Mouse (Mus musculus) testis, adult 2 months (tissue): Measurements from ENCODE around the gene Mks1. TPM values are rescaled to one million over a fixed set of nuclear protein-coding genes. Genes with fewer than 3 reads are reported as not detected.

Source experiments
- H3K27ac ChIP-seq: fragments of 200-500 bp; 2 replicates; pipeline ENCODE4 v1.5.1; 2012; ENCODE audit warnings: low read depth, low read length; ENCODE audit not compliant: control insufficient read depth, insufficient read depth
- H3K27me3 ChIP-seq: fragments of 200-500 bp; 2 replicates; pipeline ENCODE4 v1.6.1; 2012; ENCODE audit warnings: mild to moderate bottlenecking, low read length, moderate library complexity; ENCODE audit not compliant: control insufficient read depth, insufficient read depth
- H3K36me3 ChIP-seq: fragments of 200-500 bp; 2 replicates; pipeline ENCODE4 v1.6.1; 2012; ENCODE audit warnings: mild to moderate bottlenecking, low read length; ENCODE audit not compliant: control insufficient read depth, insufficient read depth
- H3K4me1 ChIP-seq: fragments of 200-500 bp; 2 replicates; pipeline ENCODE4 v1.6.1; 2012; ENCODE audit warnings: low read length; ENCODE audit not compliant: control insufficient read depth, insufficient read depth
- H3K4me3 ChIP-seq: fragments of 200-500 bp; 2 replicates; pipeline ENCODE4 v1.5.1; 2012; ENCODE audit warnings: low read depth, mild to moderate bottlenecking, low read length, moderate library complexity, mixed read lengths; ENCODE audit not compliant: control insufficient read depth
- CTCF ChIP-seq: fragments of 200-500 bp; IDR thresholded peaks from 2 replicates; pipeline ENCODE4 v1.5.1; 2012; ENCODE audit warnings: low read depth, mild to moderate bottlenecking, inconsistent platforms, low read length, moderate library complexity; ENCODE audit not compliant: control insufficient read depth, insufficient read depth, insufficient replicate concordance
- POLR2A ChIP-seq: fragments of 200-500 bp; IDR thresholded peaks from 2 replicates; pipeline ENCODE4 v1.6.1; 2012; ENCODE audit warnings: low read depth, mild to moderate bottlenecking, inconsistent platforms, low read length, moderate library complexity; ENCODE audit not compliant: control insufficient read depth
- polyA plus RNA-seq: library from polyadenylated mRNA; depleted of rRNA; stranded (reverse); fragments of >200 nt; gene quantifications from 2 replicates; pipeline ENCODE4 v1.2.3, GENCODE M21; 2012; rRNA removed

Gene Mks1
- polyA plus RNA-seq, 1 experiment = 19.0 TPM

DNA sequence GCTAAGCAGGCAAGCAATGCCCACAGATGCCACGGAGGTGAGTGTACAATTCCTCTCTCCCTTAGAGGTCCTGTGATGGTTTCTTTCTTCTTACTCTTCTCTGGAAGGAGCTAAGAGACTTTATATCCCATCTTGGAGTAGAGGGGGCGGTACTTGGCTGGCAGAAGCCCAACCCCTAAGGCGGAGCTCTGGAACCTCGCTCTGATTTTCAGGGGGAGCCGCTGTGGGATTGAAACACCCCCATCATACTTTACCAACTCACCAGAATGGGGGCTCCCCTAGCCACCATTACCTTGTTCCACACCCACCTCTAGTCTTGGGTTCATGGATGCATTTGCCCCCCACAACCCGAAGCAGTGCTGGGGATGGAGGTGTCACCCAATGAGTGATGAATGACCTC is 22.4 kb downstream of the Mks1 start, which contains the start of gene Epx:
Epx (minus strand) TSS at position 101 of the 400 bp plus-strand sequence.
- Histone ChIP-seq H3K4me3 (no peak within 1 kb of the TSS), H3K27ac (no peak within 1 kb of the TSS), H3K36me3 (no peaks in the 10 kb centered on the region), H3K4me1 (no peaks in the 10 kb centered on the region), H3K27me3 (no peaks in the 10 kb centered on the region)
- TF ChIP-seq POLR2A = no peak
- TF ChIP-seq CTCF = no peak

DNA sequence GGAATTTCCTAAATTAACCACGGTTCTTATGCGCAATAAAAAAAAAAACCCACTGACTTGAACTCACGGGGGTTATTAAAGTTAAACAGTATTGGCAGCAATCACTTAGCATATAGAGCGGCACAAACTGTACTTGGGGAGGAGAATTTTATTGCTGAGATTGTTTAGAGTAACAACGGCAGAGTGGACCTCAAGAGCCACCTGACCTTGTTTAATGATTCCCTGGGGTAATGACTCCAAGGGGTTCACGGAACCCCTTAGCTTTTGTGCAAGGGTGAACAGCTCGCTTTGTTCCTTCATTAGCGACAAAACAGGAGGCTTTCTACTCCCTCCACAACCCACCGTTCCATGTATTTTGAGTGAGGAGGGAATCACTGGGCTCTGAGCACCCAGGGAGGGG is 26.8 kb downstream of the Mks1 start:
- Histone ChIP-seq H3K4me3 (no peak overlapping the region), H3K27me3 (no peaks in the 10 kb centered on the region), H3K27ac (no peak overlapping the region), H3K4me1 (no peaks in the 10 kb centered on the region), H3K36me3 (no peaks in the 10 kb centered on the region)
- TF ChIP-seq POLR2A = no peak
- no peak for TF ChIP-seq CTCF

DNA sequence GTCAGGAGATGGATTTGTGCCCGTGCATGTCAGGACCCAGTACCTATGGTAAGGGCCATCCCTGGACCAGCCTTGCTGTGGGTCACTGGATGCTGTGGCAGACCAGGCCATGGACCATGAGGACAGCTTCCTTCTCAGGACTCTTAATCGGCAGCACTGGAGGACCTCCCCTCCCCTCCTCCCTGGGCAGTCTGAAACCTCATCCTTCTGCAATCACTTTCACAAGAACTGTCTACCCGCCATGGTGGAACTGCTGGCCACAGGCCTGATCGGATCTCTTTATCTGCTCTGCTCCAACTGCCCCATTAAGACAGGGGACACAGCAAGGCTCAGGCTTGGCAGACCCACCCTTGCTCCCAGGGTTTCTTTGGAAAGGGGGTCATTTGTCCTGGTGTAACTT is 28.7 kb downstream of the Mks1 start:
- H3K36me3 ChIP-seq = no peaks in the 10 kb centered on the region
- H3K4me1 ChIP-seq = no peaks in the 10 kb centered on the region
- TF ChIP-seq POLR2A (no peak), CTCF (no peak)
- no peaks in the 10 kb centered on the region for H3K27me3 ChIP-seq
- no peak overlapping the region for H3K27ac ChIP-seq
- no peak overlapping the region for H3K4me3 ChIP-seq

DNA sequence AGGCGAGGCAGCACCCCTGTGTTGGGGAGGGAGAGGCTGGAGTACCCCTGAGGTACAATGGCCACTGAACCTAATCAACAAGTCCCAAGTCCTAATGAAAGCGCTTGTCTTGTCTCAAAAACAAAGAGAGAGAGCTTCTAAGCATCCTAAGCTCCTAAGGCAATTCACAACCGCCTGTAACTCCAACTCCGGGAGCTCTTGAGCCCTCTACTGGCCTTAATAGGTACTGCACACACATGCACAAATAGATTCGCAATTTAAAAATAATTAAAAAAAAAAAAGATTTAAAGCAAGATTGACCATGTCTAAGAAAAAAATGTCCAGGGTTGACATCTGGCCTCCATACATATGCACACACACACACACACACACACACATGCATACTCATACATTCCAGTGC is 30.5 kb downstream of the Mks1 start:
- TF ChIP-seq CTCF = no peak
- no peak for TF ChIP-seq POLR2A
- H3K27me3 ChIP-seq = no peaks in the 10 kb centered on the region
- no peaks in the 10 kb centered on the region for H3K4me1 ChIP-seq
- no peak overlapping the region for H3K4me3 ChIP-seq
- no peak overlapping the region for H3K27ac ChIP-seq
- H3K36me3 ChIP-seq = no peaks in the 10 kb centered on the region

DNA sequence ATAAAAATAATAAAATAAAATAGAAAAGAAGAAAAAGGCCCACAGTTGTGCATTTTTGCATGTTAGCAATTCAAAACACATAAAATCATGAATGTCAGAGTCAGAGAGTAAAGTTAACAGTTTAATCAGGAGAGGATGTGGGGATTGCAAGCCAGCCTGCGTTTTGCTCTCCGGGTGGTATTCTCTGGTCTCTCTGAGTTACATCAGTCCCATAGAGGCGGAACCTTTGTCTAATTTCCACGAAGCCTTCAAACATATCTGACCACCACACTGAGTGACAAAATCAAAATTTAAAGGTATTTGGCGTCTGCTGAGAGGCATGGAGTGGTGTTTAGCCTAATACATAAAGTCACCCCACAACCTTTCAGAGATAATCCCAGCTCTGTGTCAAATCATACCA is 31.8 kb downstream of the Mks1 start:
- Histone ChIP-seq H3K27ac (no peak overlapping the region), H3K27me3 (no peaks in the 10 kb centered on the region), H3K4me3 (no peak overlapping the region), H3K36me3 (no peaks in the 10 kb centered on the region), H3K4me1 (no peaks in the 10 kb centered on the region)
- TF ChIP-seq CTCF (no peak), POLR2A (no peak)

DNA sequence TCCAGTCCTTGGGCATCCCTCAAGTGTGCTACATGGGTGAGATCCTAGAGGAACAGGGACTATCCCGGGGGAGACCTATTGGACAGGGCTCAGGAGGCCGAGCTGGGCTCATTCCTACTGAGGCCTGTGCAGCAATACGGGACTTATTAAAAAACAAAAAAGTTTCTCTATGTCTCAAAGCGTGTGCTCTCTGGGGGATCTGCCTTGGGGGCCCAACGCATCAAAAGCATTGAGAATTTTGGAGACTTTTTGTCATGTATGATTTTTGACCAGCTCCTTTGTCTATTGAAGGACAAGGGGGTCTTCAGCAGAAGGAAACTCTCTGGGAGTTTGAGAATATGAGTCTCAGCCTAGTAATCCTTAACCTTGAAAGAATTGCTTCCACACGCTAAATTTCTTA is 39.2 kb downstream of the Mks1 start, which contains the start of gene Olfr462:
Olfr462 (minus strand) TSS at position 101 of the 400 bp plus-strand sequence.
- no peaks in the 10 kb centered on the region for H3K36me3 ChIP-seq
- TF ChIP-seq CTCF = no peak
- no peak for TF ChIP-seq POLR2A
- no peak within 1 kb of the TSS for H3K27ac ChIP-seq
- H3K4me3 ChIP-seq = no peak within 1 kb of the TSS
- no peaks in the 10 kb centered on the region for H3K4me1 ChIP-seq
- H3K27me3 ChIP-seq = no peaks in the 10 kb centered on the region

DNA sequence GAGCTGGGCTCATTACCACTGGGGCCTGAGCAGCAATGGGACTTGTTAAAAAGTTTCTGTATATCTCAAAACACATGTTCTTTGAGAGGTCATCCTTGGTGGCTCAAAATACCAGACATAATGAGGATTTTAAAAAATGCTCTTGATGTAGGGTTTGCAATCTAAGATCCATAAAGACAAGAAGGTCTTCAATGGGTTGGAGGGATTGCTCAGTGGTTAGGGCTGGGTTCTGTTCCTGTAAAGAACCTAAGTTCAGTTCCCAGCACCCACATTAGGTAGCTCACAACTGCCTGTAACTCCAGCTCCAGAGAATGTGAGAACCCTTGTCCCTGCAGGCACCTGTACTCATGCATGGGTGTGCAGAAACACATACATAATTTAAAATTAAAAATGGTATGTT is 44.3 kb downstream of the Mks1 start, which contains the start of gene Olfr463:
Olfr463 (minus strand) TSS at position 101 of the 400 bp plus-strand sequence.
- Histone ChIP-seq H3K27me3 (no peaks in the 10 kb centered on the region), H3K36me3 (no peaks in the 10 kb centered on the region), H3K27ac (no peak within 1 kb of the TSS), H3K4me3 (no peak within 1 kb of the TSS), H3K4me1 (no peaks in the 10 kb centered on the region)
- TF ChIP-seq CTCF = no peak
- no peak for TF ChIP-seq POLR2A

DNA sequence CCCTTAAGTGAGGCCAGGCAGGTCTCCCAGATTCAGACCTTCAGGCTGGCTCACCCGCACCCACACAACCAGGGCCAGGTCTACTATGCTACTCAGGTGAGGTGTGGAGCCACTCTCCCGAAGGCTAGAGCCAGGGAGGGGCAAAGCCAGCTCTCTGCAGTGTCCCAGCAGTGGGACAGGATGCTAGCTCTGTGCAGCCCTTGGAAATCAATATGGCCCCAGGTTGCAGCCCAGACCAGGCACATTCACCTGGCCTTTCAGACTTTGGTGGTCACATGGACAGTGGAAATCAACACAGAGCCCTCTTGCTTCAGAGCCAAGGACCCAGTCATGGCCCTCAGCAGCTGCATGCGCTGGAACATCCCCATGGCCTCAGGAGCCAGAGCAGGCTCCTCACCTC is 51.3 kb downstream of the Mks1 start:
- TF ChIP-seq POLR2A (no peak), CTCF (no peak)
- H3K27ac ChIP-seq = no peak overlapping the region
- H3K4me1 ChIP-seq = no peaks in the 10 kb centered on the region

More for the DNA sequence above, 51.3 kb downstream of the Mks1 start:
- H3K27me3 ChIP-seq = no peaks in the 10 kb centered on the region
- H3K36me3 ChIP-seq = no peaks in the 10 kb centered on the region
- no peak overlapping the region for H3K4me3 ChIP-seq

Other genes starting within 250 kb of the Mks1 start
- 89.4 and 90.3 TPM in 2 replicates for gene Hsf5, start 236.1 kb upstream of the Mks1 start, polyA plus RNA-seq
- gene Rnf43, start 190.5 kb upstream of the Mks1 start, polyA plus RNA-seq = 2.3 and 3.4 TPM in 2 replicates
- 50.9 and 54.9 TPM in 2 replicates for gene Supt4a, start 115.7 kb upstream of the Mks1 start, polyA plus RNA-seq
- gene Tspoap1, start 92.7 kb upstream of the Mks1 start, polyA plus RNA-seq = 10.3 and 11.8 TPM in 2 replicates
- gene Mpo, start 59.6 kb upstream of the Mks1 start, polyA plus RNA-seq = 1.9 and 5.5 TPM in 2 replicates
- 4.9 and 11.1 TPM in 2 replicates for gene Lpo, start 24.9 kb upstream of the Mks1 start, polyA plus RNA-seq
- gene Epx, start 22.3 kb downstream of the Mks1 start, polyA plus RNA-seq = 0.05 TPM in 1 of 2 replicates, not detected in the other
- gene Olfr462, start 39.1 kb downstream of the Mks1 start, polyA plus RNA-seq = not detected in 2 replicates
- not detected in 2 replicates for gene Olfr463, start 44.2 kb downstream of the Mks1 start, polyA plus RNA-seq
- not detected in 2 replicates for gene Olfr464, start 67.8 kb downstream of the Mks1 start, polyA plus RNA-seq
- gene Dynll2, start 134.3 kb downstream of the Mks1 start, polyA plus RNA-seq = 217 and 218 TPM in 2 replicates
- 68.5 and 95.9 TPM in 2 replicates for gene Srsf1, start 194.2 kb downstream of the Mks1 start, polyA plus RNA-seq
- 4.1 and 4.4 TPM in 2 replicates for gene Vezf1, start 215.1 kb downstream of the Mks1 start, polyA plus RNA-seq
- 1.9 and 3.9 TPM in 2 replicates for gene Cuedc1, start 244.8 kb downstream of the Mks1 start, polyA plus RNA-seq